Mouse (Mus musculus) limb, embryonic 14.5 days (tissue): ENCODE results near the gene Trim8. TPM values are rescaled to one million over a fixed set of nuclear protein-coding genes. Genes with fewer than 3 reads are reported as not detected.
A peak's percentile ranks its signal among the peaks of the same experiment; 100 is the strongest.

Experiments used
- ATAC-seq: fragments of 200-750 bp; cut with Nextera tagmentation; 2 replicates; pipeline ENCODE4 v1.8.0; 2017; ENCODE audit warnings: low read depth, moderate number of reproducible peaks, moderate TSS enrichment; ENCODE audit not compliant: low FRiP score
- DNase-seq: peaks from one replicate; pipeline ENCODE4 v3.0.0-alpha.2; 2015; ENCODE audit warnings: low spot score
- H3K27ac ChIP-seq: fragments of 300-500 bp; sonication (generic); replicated peaks from 2 replicates; pipeline ENCODE4 v1.5.1; 2014; ENCODE audit warnings: low read depth, mild to moderate bottlenecking, low read length, moderate library complexity, mixed read lengths
- H3K27me3 ChIP-seq: fragments of 300-500 bp; sonication (generic); 2 replicates; pipeline ENCODE4 v1.6.1; 2014; ENCODE audit warnings: low read length, mixed read lengths; ENCODE audit not compliant: control insufficient read depth, insufficient read depth
- H3K36me3 ChIP-seq: fragments of 300-500 bp; sonication (generic); 2 replicates; pipeline ENCODE4 v1.6.1; 2014; ENCODE audit warnings: mild to moderate bottlenecking, low read length, moderate library complexity, mixed read lengths; ENCODE audit not compliant: control insufficient read depth, insufficient read depth
- H3K4me1 ChIP-seq: fragments of 300-500 bp; sonication (generic); 2 replicates; pipeline ENCODE4 v1.6.1; 2014; ENCODE audit warnings: antibody characterized with exemption, low read length, mixed read lengths; ENCODE audit not compliant: control insufficient read depth, insufficient read depth
- H3K4me2 ChIP-seq: fragments of 300-500 bp; sonication (generic); replicated peaks from 2 replicates; pipeline ENCODE4 v1.6.1; 2014; ENCODE audit warnings: low read depth, mild to moderate bottlenecking, low read length, moderate library complexity; ENCODE audit not compliant: severe bottlenecking
- H3K4me3 ChIP-seq: fragments of 300-500 bp; sonication (generic); replicated peaks from 2 replicates; pipeline ENCODE4 v1.5.1; 2014; ENCODE audit warnings: low read length
- H3K9ac ChIP-seq: fragments of 300-500 bp; sonication (generic); 2 replicates; pipeline ENCODE4 v1.6.1; 2014; ENCODE audit warnings: mild to moderate bottlenecking, low read depth, low read length, moderate library complexity; ENCODE audit not compliant: severe bottlenecking
- H3K9me3 ChIP-seq: fragments of 300-500 bp; sonication (generic); 2 replicates; pipeline ENCODE4 v1.6.1; 2016; ENCODE audit warnings: low read length; ENCODE audit not compliant: control insufficient read depth
- POLR2A ChIP-seq: fragments of 200-500 bp; IDR thresholded peaks from 2 replicates; pipeline ENCODE4 v1.8.0; 2012; ENCODE audit warnings: inconsistent platforms, mild to moderate bottlenecking, moderate library complexity, borderline replicate concordance; ENCODE audit not compliant: insufficient read depth, insufficient read length; ENCODE audit errors: extremely low read depth
- WGBS: fragments of 180-500 bp; shearing (Covaris S2); extraction: QIAGEN DNeasy Blood & Tissue Kit; methylation state at CpG from one replicate; pipeline ENCODE4 v1.1.7; 2014; 5-methylcytosine and 5-hydroxymethylcytosine counted together
- polyA plus RNA-seq, 2 experiments: library from polyadenylated mRNA; depleted of rRNA in 1 of 2; stranded (reverse) in 1 of 2; unstranded in 1 of 2; fragments of >200 nt; fragmentation: Nextera tagmentation in 1 of 2; extraction: Ambion mirVana in 1 of 2; gene quantifications; 2 replicates each; pipeline versions ENCODE4 v1.2.1 to v1.2.3; 2012 to 2014

Gene Trim8
- polyA plus RNA-seq, 2 experiments: 21.5 to 22.7 TPM

DNA sequence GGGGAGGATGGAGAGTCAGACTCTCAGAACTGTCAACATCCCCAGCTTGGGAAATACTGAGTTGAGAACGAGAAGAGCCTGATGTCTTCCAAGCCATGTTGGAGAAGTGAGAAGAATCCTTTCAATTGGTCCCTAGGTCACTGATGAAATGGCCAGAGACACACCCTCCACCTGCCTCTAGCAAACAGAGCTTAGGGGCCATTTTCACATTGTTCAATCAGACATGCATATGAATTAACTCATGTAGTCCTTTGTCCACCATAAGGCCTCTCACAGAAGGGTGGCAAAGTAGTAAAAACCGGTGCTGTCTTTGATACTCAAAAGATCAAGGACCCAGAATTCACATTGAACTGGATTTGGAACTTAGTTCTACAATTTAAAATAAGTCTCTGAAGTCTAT, 4.3 kb upstream of the Trim8 start:
- Histone ChIP-seq H3K27ac (no peak overlapping the region), H3K27me3 (no peaks in the 10 kb centered on the region), H3K4me3 (no peak overlapping the region), H3K4me1 (no peaks in the 10 kb centered on the region), H3K9ac (no peak overlapping the region), H3K4me2 (no peak overlapping the region), H3K9me3 (no peaks in the 10 kb centered on the region), H3K36me3 (no peaks in the 10 kb centered on the region)
- ATAC-seq (no peak), DNase-seq (no peak)
- TF ChIP-seq POLR2A: no peak
- WGBS: 79% methylated on average over 2 of the region's 2 CpGs

- Histone ChIP-seq H3K27me3 (no peaks in the 10 kb centered on the region), H3K4me3 (peak overlapping the region; percentile 82), H3K4me2 (peak overlapping the region; percentile 97), H3K36me3 (no peaks in the 10 kb centered on the region), H3K27ac (peak overlapping the region; percentile 67), H3K4me1 (peaks cover 4% of the 10 kb centered on the region), H3K9me3 (no peaks in the 10 kb centered on the region), H3K9ac (no peak overlapping the region)
- no peak for DNase-seq
- WGBS: 1% methylated on average over 3 of the region's 3 CpGs
- no peak for ATAC-seq
- TF ChIP-seq POLR2A: no peak
Measured at GRCm38 (mm10) chr19:46499539-46499835, 2.0 kb upstream of the Trim8 start.

DNA sequence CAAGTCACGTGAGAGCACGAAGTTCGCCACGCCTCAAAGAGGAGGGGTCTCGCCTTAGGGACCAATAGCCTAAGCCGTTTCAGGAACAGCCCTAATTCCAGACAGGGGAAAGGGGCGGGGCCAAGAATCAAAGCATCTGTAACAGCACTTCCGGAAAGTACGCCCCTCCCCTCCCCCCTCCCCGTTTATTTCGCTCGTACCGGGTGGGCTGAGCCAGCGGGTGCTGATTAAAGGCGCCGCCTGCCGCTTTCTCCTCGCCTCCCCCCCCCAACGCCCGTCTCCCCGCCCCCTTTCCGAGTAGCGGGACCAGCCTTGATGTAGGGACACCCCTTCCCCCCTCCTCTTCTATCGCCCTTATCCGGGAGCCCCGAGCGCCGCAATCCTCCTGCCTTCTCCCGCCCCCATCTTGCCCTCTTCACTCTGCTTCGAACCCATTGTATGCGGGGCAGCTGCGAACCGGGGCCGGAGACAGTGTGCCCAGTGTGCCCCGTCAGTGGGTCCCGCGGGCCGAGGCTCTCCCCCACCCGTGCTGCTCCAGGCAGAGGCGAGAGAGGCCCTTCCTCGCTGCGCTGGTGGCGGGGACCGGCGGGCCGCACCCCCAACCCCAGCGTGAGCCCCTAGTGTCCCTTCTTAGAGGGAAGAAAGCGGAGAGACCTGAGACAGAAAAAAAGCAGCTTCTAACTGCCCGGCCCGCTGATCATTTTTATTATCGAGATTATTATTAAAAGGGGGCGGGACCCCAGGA, 1.5 kb upstream of the Trim8 start:
- WGBS: under 1% methylated on average over 43 of the region's 52 CpGs
- peak; percentile 100 for DNase-seq
- peak overlapping the region; percentile 98 for H3K27ac ChIP-seq

DNA sequence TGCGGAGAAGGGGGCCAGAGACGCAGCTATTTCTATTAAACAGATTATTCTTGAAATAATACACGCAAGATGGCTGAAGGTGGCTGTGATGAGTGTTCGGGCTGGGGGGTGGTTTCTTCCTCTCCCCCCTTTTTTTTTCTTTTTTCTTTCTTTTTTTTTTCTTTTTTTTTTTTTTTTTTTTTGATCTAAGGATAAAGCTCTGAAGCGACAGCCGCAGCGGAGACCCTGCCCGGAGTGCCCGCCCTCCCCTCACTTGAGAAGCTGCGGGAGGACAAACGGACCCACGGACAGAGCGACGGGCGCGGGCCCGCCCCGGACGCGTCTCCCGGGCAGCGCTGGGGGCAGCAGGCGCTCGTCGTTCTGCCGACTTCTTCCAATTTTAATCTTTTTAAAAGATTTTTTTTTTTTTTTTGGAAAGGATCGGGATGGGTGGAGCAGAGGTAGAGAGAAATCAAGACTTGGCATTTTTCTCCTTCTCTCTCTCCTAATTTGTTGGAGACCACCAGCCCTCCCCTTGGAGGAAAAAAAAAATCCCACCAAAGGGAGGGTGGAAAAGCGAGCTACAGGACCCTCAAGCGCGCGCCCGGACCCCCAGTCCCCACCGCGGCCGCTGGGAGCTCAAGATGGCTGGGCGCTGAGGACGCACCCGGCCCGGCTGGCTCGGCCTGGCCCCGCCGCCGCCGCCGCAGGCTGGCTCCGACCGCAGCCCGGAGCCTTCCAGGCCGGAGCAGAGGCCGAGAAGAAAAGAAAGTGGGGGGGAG, 741 bp upstream of the Trim8 start:
- no peaks in the 10 kb centered on the region for H3K9me3 ChIP-seq
- peak; percentile 17 for ATAC-seq
- H3K4me2 ChIP-seq: peak overlapping the region; percentile 97
- H3K36me3 ChIP-seq: peaks cover 7% of the 10 kb centered on the region; the same call in 1 of the 2 replicates
- peak; percentile 75 for DNase-seq
- H3K4me3 ChIP-seq: peak overlapping the region; percentile 82
- no peaks in the 10 kb centered on the region for H3K27me3 ChIP-seq
- no peak for TF ChIP-seq POLR2A
- peak overlapping the region; percentile 98 for H3K27ac ChIP-seq
- peak overlapping the region; percentile 85 for H3K9ac ChIP-seq
- H3K4me1 ChIP-seq: peaks cover 17% of the 10 kb centered on the region
- under 1% methylated on average over 44 of the region's 50 CpGs for WGBS

More for the DNA sequence above, 1.5 kb upstream of the Trim8 start:
- H3K4me1 ChIP-seq: peaks cover 9% of the 10 kb centered on the region
- peak overlapping the region; percentile 85 for H3K9ac ChIP-seq
- peak overlapping the region; percentile 97 for H3K4me2 ChIP-seq
- TF ChIP-seq POLR2A: 0 out of 2 replicates have a peak, but pooled peaks have one; percentile 40
- H3K36me3 ChIP-seq: no peaks in the 10 kb centered on the region
- H3K27me3 ChIP-seq: no peaks in the 10 kb centered on the region
- peak; percentile 89 for ATAC-seq
- peak overlapping the region; percentile 82 for H3K4me3 ChIP-seq
- H3K9me3 ChIP-seq: no peaks in the 10 kb centered on the region

DNA sequence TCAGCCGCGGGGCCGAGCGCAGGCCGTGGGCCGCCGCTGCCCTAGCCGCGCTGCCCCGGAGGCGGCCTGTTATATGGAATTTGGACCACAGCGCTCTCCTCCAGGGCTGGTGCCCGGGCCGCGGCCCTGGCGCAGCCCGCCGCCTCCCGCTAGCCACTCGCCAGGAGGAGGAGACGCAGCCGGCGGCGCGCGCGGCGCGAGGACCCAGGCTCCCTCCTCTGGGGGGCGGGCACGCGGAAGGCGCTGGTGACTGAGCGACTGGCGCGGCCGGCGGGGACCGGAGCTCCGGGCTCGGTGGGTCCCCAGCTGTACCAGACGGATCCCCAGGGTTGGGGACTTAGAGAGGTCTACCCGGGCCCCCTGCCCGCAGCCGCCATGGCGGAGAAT, 560 bp downstream of the Trim8 start:
- peaks cover 28% of the 10 kb centered on the region for H3K4me1 ChIP-seq
- H3K4me3 ChIP-seq: peak overlapping the region; percentile 82
- peak overlapping the region; percentile 97 for H3K4me2 ChIP-seq
- H3K36me3 ChIP-seq: peaks cover 14% of the 10 kb centered on the region
- ATAC-seq (no peak), DNase-seq (peak; percentile 60)
- peak overlapping the region; percentile 85 for H3K9ac ChIP-seq
- no peaks in the 10 kb centered on the region for H3K27me3 ChIP-seq
- WGBS: 0% methylated on average over 29 of the region's 46 CpGs
- H3K9me3 ChIP-seq: no peaks in the 10 kb centered on the region
- peak overlapping the region; percentile 98 for H3K27ac ChIP-seq
- no peak for TF ChIP-seq POLR2A
